Mouse (Mus musculus) A20 (cell line): Measurements from ENCODE around the gene Nop2.

Source experiments
- DNase-seq: peaks from one replicate; pipeline ENCODE4 v3.0.0-alpha.2; 2011; ENCODE audit warnings: low read depth, low spot score

Gene Nop2

DNA sequence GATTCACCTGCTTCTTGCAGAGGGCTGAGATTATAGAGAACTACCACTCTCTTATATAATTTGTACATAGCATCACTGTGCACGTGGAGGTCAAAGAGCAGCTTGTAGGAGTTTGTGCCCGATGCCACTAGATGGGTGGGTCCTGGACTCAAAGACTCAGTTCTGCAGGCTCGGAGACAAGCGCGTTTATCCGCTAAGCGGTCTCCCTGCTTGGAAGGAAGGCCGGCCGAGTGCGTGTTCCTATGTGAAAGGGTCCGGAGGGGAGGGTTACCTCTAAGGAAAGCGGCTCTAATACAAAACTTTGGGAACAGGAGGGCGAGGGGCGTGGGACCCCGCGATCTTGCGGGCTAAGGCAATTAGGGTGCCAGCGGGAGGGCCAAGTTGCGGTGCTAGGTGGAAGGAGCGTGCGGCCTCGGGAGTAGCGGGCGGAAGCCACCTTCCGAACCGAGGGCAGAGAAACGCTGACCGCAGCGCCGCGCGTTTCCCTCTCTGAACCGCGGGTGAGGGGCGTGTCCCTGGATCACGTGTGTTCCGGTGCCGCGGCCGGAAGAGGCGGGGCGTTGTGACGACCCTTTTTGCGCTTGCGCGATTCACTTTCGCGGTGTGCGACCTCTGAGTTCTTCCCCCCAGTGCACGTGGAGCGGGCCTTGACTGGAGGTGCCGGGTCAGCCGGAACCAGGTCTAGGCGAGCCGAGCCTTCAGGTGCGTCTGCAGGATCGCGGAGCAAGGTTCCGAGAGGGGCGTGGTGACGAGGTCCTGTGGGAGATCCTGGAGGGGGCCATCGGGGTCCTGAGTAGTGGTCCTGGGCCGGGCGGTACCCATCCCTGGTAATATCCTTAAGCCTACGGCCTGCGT lies at the start of gene Nop2:
Gene Nop2 (plus strand): TSS at position 608 of the 855 bp plus-strand sequence.
- peak; percentile 96 for DNase-seq

DNA sequence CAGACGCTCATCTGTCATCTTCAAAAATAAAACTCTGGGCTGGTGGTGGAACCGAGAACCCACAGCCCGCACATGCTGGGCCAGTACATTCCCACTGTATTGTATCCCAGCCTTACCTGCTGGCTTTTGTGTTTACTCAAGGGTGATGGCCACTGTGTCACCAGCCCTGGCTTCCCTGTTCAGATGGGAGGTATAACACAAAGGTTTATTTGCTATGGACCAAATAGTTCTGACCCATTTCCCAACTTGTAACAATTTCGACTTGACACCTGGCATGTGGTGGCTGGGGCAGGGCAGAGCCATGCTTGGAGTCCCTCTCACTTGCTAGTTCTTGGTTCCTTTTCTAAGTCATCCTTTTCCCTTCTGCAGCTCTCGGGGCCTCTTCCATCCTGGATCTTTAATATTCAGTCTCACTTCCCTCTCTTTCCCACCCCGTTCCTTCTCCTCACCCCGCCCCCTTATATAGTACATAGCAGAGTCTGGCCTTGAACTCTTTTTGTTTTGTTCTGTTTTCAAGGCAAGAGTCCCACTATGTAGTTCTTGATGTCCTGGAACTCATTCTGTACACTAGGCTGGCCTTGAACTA lies 48.8 kb upstream of the Nop2 start:
- no peak for DNase-seq

DNA sequence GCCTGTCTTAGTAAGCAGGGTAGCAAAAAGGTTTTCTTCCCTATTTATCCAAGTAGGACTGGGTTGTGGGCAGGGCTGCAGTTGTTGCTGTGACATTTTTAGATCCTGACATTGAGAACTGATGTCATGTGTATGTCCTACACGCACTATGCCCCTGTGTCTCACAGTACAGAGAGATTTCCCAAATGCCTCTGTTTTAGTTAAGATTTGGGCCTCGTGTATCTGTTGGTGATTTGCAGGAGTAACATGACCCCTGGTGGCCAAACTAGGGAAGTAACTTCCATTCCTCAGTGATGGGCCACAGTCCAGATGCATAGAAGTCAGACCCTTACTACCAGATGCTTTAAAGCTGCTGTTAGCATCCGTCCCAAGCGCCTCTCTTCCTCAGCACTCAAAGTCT lies 47.3 kb upstream of the Nop2 start:
- peak; percentile 77 for DNase-seq

DNA sequence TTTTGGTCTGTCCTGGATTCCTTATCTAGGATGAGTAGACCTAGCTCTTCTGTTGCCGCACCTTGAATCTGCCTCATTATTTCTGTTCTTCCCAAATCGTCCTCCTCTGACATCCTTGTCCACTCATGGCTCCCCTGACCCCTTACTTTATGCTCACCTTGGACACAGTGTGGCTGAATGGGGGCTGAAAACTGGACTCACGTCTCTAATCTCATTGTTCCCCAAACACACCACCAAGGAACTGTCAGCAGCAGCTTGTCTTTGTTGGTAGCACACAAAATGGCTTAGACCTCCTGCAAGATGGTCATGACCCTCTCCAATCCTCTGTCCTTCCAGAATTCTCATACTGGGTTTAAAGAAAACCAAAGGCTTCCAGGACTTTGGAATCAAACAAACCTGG lies 43.8 kb upstream of the Nop2 start:
- DNase-seq: no peak

DNA sequence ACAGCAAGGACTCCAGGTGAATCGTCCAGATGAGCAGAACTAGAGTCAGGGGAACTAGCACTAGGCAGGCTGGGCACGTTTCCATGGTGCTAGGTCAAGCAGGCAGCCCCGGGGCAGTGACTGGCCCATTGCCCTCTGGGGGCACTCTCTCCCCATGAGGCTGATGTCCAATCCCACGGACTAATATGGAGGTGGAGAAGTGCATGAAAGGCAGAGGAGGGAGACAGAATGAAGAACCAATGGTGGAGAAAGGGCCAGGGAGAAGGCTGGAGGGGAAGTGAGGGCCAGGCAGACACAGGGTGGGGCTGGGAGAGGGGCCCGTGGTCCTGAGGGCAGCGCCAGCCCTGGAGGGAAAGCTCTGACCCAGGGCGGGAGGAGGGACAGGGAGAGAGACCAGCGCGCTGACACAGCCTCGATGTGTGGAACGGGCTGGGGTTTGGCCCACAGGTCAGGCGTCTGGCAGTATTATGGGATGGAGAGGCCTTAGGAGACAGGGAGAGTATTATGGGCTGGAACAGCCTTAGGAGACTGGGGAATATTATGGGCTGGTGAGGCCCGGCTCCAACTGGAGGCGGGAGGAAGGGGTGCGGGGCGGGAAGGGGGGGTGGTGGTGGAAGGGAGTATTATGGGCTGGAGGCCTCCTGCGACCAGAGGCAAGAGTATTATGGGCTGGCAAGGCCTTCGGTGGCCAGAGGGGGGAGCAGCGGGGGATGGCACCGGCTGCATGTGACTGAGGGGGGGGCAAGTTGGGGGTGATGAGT lies 43.0 kb upstream of the Nop2 start:
- no peak for DNase-seq

DNA sequence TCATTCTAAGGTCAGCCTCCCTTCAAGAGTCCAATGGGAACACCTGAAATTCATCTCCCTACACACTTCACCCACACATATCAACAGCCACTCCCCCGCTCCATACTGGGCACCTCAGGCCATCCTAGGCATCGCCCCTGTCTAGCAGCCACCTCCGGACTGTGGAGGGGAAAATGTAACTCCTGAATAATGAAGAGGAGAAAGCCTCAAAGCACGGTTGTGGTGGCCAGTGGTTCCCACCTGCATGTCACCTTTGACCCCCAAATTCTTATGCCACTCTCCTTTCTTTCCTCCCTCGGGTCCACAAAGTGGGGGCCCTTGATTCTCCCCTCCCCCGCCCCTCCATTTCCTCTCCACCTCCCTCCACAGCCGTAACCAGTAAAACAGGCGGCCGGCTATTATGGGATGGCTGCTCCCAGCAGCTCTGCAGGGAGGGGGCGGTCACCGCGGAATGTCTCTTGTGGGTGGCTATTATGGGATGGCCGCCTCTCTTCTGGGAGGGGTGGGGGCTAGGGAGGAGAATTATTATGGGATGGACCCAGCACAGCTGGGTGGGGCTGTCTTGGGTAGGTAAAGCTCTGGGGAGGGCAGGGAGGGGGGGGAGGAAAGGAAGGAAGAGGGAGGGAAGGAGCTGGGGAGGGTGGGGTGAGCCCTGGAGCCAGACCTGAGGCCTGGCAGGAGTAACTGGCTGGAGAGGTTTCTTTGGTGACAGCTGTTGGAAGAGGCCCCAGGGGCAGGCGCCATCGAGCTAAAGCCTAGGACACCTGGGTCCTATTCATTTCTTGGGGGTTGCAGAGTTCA lies 42.0 kb upstream of the Nop2 start:
- DNase-seq: no peak

DNA sequence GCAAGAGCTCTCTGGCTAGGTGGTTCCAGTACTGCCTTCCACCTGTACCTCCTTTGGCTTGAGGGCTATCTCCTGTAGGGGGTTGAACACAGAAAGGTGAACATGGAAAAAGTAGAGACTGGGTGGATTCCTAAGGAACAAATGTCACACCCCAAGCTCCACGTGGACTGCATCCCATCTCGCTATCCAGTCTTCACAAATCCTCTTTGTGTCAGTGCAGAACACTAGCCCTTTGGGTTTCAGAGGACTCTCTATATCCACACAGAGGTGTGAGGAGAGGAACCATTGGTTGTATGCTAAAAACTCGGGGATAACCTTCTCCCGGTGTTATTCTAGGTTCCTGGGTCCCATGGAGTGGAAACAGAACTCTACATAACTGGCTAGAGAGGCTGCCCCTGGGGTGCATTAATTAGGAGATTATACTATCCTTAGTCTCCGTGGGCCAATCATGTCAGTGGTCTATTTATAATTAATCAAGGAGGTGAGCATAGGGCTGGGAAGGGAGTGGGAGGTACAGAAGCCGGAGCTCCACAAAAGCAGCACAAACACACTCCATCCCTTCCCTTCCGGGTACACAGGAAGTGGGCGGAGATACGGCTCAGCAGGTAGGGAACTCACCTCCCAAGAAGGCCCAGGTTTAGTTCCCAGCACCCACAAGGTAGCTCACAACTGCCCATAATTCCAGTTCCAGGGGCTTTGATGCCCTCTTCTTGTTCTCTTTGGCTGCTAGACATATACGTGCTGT lies 41.2 kb upstream of the Nop2 start:
- no peak for DNase-seq

DNA sequence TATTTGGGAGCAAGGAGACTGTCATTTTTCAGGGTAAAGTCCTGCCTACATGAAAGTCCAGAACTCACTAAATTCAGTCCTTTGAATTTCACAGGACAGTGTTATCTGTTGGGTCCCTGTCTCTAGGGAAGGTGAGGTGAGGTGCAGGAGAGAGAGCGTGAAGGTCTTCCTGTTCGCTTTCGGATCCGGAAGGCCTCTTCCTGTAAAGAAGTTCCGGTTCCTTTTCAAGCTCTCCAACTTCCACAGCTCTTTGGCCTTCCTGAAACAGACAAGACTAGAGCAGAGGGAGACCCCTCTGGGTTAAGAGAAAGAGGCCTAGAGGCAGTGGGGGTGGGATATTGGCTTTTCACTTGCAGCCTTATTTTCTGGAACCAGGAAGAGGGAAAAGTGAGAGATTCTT lies 39.3 kb upstream of the Nop2 start:
- no peak for DNase-seq

DNA sequence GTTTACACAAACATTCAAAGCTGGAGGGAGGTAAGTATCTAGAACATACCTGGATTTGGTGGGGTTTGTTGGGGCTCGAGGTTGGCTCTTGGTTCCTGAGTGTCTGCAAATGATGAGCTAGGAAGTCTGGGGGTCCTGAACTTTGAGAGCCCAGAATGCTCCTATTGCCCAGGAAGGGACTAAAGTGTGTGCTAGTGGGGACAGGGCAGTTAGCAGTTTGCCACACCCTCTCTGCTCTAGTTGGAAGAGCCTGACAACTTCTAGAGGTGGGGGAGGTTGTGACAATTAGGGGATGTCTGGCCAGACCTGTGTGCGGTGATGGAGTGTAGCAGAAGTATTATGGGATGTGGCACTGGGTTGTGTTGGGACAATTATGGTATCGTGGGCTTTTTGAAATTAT lies 36.9 kb upstream of the Nop2 start:
- peak; percentile 33 for DNase-seq

DNA sequence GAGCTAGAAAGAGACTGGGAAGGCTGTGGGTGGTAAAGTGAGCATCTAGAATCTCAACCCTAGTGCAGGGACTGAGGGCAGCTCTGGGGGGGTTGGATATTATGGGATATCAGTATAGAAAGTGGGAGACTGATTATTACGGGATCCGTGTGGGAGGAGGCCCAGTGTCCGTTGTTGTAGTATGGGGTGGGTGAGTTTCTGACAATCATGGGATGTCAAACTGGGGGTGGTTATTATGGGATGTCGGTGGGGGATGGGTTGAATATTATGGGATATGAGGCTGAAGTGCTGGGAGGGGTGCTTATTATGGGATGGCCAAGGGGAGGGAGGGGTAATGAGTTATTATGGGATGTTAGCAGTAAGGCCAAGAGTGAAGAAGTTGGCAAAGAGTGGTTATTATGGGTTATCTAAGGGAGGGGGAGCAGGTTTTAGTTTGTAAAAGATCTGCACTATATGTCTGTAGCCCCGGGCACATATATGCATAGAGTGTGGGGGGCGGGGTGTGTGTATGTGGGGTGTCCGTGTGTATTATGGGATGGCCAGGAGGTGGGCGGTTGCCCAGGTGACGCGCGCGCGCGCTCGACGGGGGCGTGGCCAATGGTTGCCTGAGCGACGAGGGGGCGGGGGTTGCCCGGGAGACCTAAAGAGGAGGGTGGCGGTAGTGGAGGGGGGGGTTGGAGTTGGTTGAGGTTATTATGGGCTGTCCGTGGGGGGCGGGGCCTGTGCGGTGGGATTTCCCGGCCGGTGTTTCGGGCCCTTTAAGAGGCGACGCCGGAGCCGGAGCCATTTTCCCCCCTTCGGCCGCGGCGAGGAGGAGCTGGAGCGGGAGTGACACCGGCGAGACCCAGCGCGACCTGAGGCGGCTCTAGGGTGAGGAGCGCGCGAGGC lies 36.1 kb upstream of the Nop2 start, which contains the start of gene Chd4:
Gene Chd4 (plus strand): TSS at position 591 of the 888 bp plus-strand sequence.
- DNase-seq: peak; percentile 97

DNA sequence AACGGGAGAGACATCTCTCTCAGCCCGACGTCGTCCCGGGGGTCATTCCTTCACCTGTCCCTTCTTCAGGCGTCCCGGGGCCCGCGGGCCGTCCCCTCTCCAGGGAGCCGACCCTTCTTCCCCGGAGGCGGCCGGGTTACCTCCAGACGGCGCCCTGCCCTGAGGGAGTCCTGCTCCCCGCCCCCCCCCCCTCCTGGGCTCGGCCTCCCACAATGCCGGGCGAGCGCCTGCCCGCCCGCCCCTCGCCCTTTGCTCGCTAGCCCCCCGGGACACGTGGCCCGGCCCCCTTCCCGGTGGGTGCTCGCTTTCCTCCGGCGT lies 35.5 kb upstream of the Nop2 start:
- DNase-seq: no peak

DNA sequence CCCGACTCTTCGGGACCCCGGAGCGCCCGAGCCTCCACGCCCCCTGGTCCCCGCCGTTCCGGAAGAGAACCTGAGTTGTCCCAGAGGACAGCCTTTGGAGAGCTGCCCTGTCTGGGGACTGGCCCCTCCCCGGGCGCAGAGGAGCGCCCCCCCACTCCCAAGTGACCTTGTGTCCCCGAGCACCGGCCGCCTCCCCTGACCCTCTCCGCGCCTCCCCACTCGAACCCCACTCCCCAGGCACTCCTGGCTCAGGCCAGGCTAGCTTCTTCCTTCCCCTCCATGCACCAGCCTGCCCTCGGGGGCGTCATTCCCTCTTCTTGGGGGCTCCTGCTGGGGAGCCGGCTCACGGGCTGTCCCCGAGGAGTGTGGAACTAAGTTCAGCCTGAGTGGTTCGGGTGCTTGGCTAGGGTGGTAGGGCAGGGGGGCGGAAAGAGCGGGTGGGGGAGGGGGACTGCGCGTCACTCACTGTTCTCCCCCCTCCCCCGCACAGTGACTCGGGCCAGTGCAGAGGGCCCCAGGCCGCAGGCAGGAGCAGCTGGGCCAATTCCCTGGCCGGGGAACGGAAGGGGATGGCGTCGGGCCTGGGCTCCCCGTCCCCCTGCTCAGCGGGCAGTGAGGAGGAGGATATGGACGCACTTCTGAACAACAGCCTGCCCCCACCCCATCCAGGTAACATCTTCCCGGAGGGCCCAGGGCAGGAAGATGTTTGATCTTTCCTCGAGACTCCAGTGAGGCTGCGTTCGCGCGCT lies 34.9 kb upstream of the Nop2 start:
- DNase-seq: peak; percentile 76

DNA sequence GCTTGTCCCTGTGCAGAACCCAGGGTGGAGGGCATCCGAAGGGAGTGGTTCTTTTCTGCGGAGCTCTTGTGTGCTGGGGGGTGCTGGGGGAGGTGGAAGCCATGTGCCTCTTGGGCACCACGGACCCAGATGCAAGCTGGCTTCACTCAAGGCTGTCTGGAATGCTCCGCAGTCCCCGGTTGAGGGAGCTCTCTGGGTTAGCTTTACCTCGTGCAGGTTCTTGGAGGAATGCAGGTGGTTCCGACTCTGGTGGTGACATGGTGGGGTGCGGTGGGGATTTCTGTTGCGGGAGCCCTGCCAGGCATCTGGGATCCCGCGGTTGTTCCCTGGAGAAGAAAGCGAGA lies 34.4 kb upstream of the Nop2 start:
- DNase-seq: no peak

DNA sequence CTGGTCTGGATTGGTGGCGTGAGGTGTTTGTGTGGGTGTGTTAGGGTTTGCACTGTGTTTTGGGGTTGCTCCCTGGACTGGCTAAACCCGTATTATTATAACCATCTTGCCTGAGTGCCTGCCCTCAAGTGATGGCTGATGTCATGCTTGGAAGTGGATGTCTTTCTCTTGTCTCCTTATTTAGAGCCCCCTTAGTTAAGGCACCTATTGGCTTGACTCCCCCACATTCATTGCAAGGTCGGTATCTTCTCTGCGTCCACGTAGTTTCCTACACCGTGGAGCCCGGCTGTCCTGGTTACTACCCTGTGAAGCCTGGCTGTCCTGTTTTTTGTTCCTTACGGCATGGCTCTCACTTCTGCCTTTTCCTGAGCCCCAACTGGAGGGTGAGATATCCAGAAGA lies 33.8 kb upstream of the Nop2 start:
- no peak for DNase-seq

DNA sequence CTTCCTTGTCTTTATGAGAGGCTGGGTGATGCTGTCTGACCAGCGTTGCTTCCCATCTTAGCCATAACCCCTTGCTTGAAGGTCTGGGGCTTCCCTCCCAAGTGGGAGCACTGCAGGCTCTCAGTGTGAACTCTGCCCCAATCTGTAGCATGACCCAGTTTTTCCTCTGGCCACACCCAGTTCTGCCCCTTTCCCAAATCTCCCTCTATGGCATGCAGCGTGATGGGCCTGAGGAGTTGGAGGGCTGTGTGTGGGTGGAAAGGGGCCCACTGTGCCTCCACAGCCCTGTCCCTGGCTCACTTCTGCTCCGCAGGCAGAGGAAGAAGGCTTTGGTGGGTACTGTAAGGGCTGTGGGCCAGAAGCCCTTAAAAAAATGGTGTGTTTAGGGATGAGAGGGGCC lies 33.2 kb upstream of the Nop2 start:
- DNase-seq: no peak

DNA sequence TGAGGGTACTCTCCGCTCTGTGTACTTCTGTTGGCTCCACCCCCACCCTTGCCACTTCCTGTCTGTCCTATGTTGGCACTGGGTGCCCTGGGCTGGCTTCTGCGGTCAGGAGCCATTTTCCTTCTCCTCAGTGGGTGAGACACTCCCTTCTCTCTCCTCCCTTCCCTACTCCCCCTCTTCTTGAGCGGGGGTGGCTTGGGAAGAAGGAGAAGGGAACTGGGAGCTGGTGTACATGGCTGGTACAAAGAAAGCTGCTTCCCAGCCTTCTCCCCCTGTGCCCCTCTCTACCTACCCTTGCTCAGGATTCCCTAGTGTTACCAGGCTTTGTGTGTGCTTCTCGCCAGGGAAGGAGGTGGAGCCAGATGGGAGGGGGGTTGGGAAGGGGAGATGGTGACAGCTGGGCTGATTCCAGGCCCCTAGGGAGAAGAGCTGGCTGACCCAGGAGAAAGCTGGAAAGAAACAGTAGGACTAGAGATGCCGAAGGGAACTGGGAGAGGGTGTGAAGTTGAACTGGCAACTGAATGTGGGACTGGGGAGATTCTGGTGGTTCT lies 32.2 kb upstream of the Nop2 start:
- DNase-seq: no peak

DNA sequence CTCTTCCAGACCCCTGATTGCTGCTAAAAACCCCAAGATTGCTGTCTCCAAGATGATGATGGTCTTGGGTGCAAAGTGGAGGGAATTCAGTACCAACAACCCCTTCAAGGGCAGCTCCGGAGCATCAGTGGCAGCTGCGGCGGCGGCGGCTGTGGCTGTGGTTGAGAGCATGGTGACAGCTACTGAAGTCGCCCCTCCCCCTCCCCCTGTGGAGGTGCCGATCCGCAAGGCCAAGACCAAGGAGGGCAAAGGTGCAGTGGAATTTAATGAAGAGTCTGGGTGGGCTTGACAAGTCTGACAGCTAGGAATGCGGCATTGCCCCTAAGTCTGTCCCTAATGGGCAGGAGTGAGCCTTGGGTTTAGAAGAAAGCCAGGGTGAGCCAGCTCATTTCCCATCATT lies 30.3 kb upstream of the Nop2 start:
- DNase-seq: no peak

DNA sequence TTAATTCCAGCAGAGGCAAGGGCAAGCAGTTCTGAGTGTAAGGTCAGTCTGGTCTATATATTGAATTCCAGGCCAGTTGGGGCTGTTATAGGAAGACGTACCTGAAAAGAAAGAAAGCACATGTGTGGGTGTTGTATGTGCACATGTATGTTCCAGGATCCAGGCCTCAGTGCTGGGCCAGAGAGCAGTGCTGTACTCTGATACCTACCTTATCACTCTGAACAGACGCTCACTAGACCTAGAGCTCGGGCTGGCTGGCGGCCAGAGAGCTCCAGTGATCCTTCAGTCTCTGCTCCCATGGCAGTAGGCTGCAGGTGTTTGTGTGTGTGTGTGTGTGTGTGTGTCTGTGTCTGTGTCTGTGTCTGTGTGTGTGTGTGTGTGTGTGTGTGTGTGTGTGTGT lies 27.5 kb upstream of the Nop2 start:
- no peak for DNase-seq

DNA sequence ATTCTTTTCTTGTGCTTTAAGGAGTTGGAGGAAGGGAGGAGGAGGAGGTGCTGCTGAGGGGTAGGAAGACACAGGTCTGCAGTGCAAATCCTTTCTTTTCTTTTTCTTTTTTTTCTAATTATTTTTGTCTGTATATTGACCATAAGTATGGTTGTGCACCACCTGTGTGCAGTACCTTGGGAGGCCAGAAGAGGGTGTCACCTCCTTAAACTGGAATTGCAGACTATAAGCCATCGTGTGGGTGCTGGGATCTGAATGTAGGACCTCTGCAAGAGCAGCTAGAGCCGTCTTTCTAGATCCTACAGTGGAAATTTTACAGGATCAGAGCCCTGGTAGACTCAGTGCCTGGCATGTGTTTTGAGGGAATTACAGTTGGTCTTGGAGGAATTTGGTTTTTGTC lies 24.0 kb upstream of the Nop2 start:
- peak; percentile 26 for DNase-seq
